Mouse (Mus musculus) A20 (cell line): Measurements from ENCODE around the gene Zfp207.
A peak's percentile ranks its signal among the peaks of the same experiment; 100 is the strongest.
"Not testable (repeated sequence)": the region's sequence is repeated elsewhere in the genome, so short reads cannot be mapped to it uniquely, and the experiment has no call there.

Experiments
- DNase-seq: peaks from one replicate; pipeline ENCODE4 v3.0.0-alpha.2; 2011; ENCODE audit warnings: low read depth, low spot score

Gene Zfp207

GRCm38 (mm10) chr11:80383019-80383625 lies at the start of gene Zfp207:
TSS of gene Zfp207 (plus strand) at chr11:80383279.
- DNase-seq: peak; percentile 98

DNA sequence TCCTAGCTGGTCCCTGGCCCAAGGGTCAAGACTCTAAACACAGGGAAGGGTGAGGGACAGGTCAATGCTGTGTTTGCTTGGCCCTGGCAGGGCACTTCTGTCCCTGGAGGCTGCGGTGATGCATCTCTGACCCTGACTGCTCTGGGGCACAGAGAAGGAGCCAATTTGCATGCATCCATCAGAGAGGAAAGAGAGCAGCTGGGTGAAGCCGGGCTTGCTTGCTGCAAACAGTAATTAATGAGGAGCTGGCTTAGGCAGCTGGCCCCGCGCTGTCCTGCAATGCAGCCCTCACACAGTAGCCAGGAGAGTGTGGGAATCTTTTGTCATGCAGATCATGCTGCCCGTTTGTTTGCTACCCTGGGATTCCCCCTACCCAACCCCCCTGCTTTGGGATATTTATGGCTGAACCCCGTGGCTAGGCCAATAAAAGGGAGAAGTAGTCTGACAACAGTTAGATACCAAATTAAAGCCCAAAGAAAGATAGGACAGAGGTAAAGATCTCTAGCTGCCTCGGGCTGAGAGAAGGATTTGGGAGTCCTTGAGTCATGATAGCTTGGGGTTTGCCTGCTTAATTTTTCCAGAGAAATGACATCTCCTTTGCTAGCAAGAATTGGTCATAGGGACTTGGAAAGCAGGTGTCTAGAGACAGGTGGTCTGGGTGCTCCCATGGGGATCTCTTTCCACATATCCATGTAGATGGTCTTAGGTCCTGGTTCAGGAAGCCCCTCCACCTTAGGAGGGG lies 47.3 kb upstream of the Zfp207 start:
- peak; percentile 35 for DNase-seq

GRCm38 (mm10) chr11:80336351-80336730 lies 46.7 kb upstream of the Zfp207 start:
- no peak for DNase-seq

GRCm38 (mm10) chr11:80342482-80342881 lies 40.6 kb upstream of the Zfp207 start:
- no peak for DNase-seq

- peak; percentile 71 for DNase-seq
Observed at GRCm38 (mm10) chr11:80351832-80352430, 31.1 kb upstream of the Zfp207 start.

DNA sequence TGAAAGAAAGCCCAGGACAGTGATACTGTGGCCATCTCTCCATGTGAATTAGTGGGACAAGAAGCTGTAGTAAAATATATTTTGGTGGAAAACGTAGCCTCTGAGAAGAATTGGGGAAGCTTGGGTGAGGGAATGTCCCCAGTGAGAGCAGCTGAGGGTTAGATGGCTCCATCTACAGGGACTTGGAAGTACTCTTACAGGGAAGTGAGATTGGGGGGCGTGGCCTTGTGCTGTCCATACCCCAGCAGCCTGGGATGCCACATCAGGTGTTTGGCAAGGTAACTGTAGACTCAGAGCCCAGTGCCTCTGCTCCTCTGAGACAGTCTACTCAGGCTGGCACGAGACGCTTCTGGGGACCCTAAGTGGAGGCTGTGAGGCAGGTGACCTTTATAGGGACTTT lies 28.2 kb upstream of the Zfp207 start:
- DNase-seq: peak; percentile 66

DNA sequence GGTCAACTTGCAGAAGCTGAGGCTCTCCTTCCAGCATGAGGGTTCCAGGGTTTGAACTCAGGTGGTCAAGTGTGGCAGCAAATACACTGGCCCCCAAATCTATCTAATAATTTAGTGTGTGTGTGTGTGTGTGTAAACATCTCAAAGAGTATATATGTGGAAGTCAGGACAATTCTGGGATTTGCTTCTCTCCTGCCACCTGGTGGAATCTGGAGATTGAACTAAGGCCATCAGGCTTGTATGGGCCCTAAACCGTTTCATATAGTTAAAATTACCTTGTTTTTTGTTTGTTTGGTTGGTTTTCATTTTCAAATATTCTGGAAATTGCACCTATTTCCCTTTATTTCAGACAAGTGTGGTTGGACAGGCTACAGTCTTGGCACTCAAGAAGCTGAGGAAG lies 14.1 kb upstream of the Zfp207 start:
- no peak for DNase-seq

GRCm38 (mm10) chr11:80376651-80377050 lies 6.4 kb upstream of the Zfp207 start:
- peak; percentile 53 for DNase-seq

DNA sequence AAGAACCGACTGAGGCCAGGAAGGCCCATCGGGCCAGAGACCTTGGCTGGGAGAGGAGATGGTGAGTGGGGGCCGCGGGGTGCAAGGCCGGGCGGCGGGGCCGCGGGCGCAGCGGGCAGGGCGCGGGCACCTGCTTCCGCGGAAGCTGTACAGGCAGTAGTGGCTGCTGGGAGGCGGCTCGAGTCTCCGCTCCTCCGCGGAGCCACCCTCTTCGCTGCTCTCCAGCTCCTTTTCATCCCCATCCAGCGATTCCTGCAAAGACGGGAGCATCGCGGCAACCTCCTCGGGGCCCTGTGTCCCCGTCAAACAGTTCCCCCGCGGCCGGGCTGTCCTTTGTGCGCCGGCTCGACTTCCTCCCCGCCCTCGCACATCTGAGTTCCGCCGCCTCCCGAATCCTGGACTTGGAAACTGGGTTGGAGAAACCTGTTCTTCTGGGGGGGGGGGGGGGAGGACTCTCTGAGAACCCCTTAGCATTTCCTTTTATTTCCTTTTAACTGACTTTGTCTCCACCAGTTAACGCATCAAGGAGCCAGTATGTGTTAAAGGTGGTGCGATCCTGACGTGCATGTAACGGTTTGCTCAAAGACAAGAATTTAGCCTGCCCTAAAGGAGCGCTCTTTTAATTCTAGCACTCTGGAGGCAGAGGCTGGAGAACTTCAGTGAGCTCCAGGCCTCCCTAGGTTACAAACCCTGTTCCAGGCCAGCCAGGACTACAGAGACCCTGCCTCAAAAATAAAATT lies 5.2 kb upstream of the Zfp207 start, which contains the start of gene 5730455P16Rik:
Gene 5730455P16Rik (minus strand): TSS at position 323 of the 740 bp plus-strand sequence.
- peak; percentile 92 for DNase-seq

DNA sequence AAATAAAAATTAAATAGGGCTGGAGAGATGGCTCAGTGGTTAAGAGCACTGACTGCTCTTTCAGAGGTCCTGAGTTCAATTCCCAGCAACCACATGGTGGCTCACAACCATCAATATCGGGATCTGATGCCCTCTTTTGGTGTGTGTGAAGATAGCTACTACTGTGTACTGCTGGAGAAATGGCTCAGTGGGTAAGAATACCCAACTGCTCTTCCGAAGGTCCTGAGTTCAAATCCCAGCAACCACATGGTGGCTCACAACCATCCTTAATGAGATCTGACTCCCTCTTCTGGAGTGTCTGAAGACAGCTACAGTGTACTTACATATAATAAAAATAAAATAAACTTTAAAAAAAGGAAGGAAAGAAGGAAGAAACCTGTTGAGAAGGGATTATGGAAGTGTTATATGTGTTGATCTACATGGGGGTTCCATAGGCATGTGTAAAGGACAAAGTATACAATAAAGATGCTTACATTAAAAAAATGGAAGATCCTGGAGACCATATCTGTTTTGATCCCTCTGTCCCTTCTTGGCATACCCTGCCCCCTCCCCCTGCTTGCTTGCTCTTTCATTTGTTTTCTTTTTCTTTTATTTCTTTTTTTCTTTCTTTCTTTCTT lies 4.5 kb upstream of the Zfp207 start:
- not testable (repeated sequence) for DNase-seq

DNA sequence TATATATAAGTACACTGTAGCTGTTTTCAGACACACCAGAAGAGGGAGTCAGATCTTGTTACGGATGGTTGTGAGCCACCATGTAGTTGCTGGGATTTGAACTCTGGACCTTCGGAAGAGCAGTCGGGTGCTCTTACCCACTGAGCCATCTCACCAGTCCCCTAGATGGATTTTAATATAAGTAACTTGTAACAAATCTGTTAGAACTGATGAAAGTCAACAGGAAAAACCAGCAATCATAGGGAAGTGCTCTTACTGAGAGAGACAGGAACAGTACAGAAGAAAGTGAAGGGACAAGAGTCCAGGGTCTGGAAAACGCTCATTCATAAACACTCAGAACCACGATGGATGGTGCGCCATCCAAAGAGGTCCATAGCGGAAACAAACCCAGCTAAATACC lies 3.9 kb upstream of the Zfp207 start:
- not testable (repeated sequence) for DNase-seq

- no peak for DNase-seq
Observed at GRCm38 (mm10) chr11:80382626-80383018, 457 bp upstream of the Zfp207 start.

- no peak for DNase-seq
Observed at GRCm38 (mm10) chr11:80383626-80384046, 557 bp downstream of the Zfp207 start.

DNA sequence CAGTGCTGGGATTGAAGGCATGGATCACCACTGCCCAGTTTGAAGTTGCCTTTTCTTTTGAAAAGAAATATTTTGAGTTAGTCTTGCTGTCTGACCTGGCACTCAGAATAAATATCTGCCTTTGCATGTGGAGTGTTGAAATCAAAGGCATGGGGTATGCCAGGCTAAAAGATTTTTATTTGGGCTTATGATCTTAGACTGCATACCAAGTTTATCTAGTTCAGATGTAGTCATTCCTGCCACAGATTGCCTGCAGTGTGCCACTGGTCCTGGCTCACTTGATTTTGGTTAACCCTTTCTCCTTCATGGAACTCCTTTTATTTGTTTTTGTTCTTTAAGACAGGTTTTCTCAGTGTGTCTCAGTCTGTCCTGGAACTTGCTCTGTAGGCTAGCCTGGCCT lies 1.4 kb downstream of the Zfp207 start:
- DNase-seq: no peak

DNA sequence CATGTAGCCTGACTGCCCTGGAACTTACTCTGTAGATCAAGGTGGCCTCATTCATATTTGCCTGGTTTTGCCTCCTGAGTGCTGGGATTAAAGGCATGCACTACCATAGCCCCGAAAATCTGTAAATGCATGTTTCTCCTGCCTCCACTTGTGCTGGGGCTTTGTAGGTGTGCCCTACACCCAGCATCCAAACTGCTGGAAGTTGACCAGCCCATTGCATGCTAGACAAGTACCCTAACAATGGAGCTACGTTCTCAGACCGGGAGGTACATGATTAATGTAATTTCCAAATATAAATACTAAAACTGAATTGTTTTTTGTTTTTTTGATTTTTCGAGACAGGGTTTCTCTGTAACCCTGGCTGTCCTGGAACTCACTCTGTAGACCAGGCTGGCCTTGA lies 2.0 kb downstream of the Zfp207 start:
- no peak for DNase-seq

GRCm38 (mm10) chr11:80386790-80387189 lies 3.7 kb downstream of the Zfp207 start:
- no peak for DNase-seq

DNA sequence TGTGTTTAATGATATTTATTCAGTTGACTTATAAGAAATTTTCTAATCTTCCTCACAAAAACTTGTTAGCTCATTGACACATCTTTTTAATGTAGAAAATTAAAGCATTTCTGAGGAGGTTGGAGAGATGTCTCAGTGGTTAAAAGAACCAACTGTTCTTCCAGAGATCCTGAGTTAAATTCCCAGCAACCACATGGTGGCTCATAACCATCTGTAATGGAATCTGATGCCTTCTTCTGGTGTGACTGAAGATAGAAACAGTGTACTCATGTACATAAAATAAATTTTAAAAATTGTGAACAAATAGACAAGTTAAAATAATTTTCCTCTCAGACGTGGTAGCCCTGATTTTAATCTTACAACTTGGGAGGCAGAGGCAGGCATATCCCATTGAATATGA lies 6.8 kb downstream of the Zfp207 start:
- no peak for DNase-seq

DNA sequence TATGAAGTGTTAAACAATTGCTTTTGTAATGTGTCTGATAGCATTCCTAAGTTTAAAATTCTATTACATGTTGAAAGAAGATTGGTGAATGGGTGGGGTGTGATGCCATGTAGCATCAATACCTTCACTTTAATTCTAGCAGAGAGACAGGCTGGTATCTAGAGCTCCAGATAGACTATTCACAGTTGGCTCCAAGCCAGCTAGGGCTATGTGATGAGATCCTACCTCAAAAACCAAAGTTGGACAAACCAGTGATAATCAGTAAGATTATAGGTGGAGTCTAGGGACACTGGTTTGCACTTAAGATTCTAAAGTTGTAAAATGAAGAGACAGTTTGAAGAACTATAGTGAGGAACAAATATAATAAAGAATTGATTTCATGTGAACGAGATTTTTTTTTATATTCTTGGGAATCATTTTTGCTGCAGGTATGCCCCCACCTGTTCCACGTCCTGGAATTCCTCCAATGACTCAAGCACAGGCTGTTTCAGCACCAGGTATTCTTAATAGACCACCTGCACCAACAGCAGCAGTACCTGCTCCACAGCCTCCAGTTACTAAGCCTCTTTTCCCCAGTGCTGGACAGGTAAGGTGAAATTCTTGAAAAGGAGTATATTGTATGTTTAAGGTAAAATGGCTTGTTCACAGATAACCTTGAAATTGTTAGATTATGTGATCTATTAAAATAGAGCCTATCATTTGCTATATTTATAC lies 8.5 kb downstream of the Zfp207 start:
- no peak for DNase-seq

DNA sequence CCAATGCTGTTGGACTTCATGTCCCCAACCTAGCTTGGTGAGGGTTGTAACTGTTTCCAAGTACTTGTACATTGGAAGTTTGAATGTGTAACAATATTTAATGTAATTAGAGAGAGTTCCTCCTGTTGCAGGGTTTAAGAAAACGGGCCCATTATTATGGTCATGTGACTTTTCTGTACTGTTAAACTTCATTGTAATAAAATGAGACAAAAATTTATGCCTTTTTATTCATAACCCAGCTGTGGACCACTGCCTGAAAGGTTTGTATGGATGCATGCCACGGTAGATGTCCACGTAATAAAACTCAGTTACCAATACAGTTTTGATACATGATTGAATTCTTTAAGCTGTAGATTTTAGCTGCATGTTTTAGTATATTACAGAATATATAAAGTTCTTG lies 12.9 kb downstream of the Zfp207 start:
- DNase-seq: no peak

DNA sequence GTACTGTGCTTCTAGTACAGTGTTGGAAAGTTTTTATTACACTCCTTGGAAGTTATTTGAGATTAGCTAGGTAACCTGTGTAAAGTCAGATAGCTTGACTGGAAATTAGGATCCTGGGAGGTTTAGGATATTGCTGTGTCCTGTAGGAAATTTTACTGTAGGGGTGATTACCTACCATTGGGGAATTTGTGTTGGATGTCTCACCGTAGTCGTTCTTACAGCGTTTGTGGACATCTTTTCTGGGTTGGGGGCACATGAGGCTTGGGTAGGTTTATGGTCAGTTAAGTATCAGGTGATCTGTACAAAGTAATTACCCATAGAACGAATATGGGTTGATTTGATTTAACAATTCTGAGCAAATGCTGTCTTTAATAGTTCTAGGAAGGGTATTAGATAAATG lies 13.5 kb downstream of the Zfp207 start:
- DNase-seq: no peak

- DNase-seq: not testable (repeated sequence)
Observed at GRCm38 (mm10) chr11:80407878-80408277, 24.8 kb downstream of the Zfp207 start.
